Mouse (Mus musculus): ENCODE results near the gene Stk32c.

Gene Stk32c

GRCm38 (mm10) chr7:139228447-139229171, 15.5 kb upstream of the Stk32c start:
- DNase-seq = no peak

GRCm38 (mm10) chr7:139226416-139226815, 13.3 kb upstream of the Stk32c start:
- DNase-seq = no peak

GRCm38 (mm10) chr7:139224725-139225124, 11.6 kb upstream of the Stk32c start:
- DNase-seq = peak; percentile 64

- DNase-seq = no peak
These were observed 11.0 kb upstream of the Stk32c start for GRCm38 (mm10) chr7:139224070-139224469.

GRCm38 (mm10) chr7:139222341-139222740, 9.2 kb upstream of the Stk32c start:
- DNase-seq = no peak

GRCm38 (mm10) chr7:139221856-139222255, 8.7 kb upstream of the Stk32c start:
- no peak for DNase-seq

- no peak for DNase-seq
These were observed 8.0 kb upstream of the Stk32c start for GRCm38 (mm10) chr7:139221072-139221471.

- no peak for DNase-seq
These were observed 7.2 kb upstream of the Stk32c start for GRCm38 (mm10) chr7:139220303-139220702.

- DNase-seq = no peak
These were observed 6.4 kb upstream of the Stk32c start for GRCm38 (mm10) chr7:139219486-139219885.

- DNase-seq = peak; percentile 81
These were observed 5.7 kb upstream of the Stk32c start for GRCm38 (mm10) chr7:139218641-139219415.

GRCm38 (mm10) chr7:139217046-139217445, 3.9 kb upstream of the Stk32c start:
- DNase-seq = no peak

GRCm38 (mm10) chr7:139216464-139216863, 3.4 kb upstream of the Stk32c start:
- no peak for DNase-seq

- no peak for DNase-seq
These were observed 2.8 kb upstream of the Stk32c start for GRCm38 (mm10) chr7:139215946-139216345.

GRCm38 (mm10) chr7:139215516-139215915, 2.4 kb upstream of the Stk32c start:
- no peak for DNase-seq

- DNase-seq = no peak
These were observed 1.7 kb upstream of the Stk32c start for GRCm38 (mm10) chr7:139214596-139215340.

- no peak for DNase-seq
These were observed 1.1 kb upstream of the Stk32c start for GRCm38 (mm10) chr7:139214160-139214559.

GRCm38 (mm10) chr7:139213751-139214150, 644 bp upstream of the Stk32c start:
- no peak for DNase-seq

- no peak for DNase-seq
These were observed 1.3 kb downstream of the Stk32c start for GRCm38 (mm10) chr7:139211761-139212160.

GRCm38 (mm10) chr7:139208773-139209095, 4.4 kb downstream of the Stk32c start:
- peak; percentile 46 for DNase-seq

- DNase-seq = peak; percentile 41
These were observed 4.9 kb downstream of the Stk32c start for GRCm38 (mm10) chr7:139208023-139208772.

GRCm38 (mm10) chr7:139201209-139201608, 11.9 kb downstream of the Stk32c start:
- no peak for DNase-seq

- peak; percentile 79 for DNase-seq
These were observed 13.0 kb downstream of the Stk32c start for GRCm38 (mm10) chr7:139200108-139200507.

GRCm38 (mm10) chr7:139197022-139197421, 16.1 kb downstream of the Stk32c start:
- no peak for DNase-seq
